Mouse (Mus musculus): ENCODE measurements around the gene Fam170b. TPM values are rescaled to one million over a fixed set of nuclear protein-coding genes. Genes with fewer than 3 reads are reported as not detected.

Fam170b gene
- total RNA-seq, 2 experiments from 2014 or later: not detected

DNA sequence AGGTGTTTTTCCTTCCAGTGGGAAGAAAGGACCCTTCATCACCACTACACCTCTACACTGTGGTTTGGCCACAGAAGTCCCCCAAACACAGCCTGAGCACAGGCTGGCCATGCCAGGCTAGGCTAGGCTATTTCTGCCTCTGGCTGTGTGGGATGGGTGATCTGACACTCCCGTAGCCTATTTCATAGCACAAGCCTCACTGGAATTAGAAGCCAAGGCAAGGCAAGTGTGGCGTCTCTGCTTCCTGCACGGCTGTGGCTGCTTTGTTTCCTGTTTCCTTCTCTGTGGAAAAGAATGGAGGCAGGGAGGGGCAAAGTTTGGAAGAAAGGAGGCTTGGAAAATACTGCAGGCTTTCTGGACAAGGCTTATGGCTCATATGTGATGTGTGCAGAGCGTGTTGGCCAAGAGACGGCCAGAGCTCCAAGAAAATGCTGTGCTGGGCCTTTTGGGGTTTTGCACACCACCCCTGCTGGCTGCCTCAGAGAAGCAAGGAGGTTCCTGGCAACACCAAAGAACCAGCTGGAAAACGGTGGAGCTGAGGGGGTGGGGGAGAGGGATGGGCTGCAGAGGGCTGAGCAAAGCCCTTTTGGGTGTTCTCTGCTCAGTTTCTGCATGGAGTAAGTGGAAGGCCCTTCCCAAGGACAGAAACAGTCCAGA lies 5.6 kb upstream of the Fam170b start:
- DNase-seq: peak in 1 of 2 experiments; percentile 6

DNA sequence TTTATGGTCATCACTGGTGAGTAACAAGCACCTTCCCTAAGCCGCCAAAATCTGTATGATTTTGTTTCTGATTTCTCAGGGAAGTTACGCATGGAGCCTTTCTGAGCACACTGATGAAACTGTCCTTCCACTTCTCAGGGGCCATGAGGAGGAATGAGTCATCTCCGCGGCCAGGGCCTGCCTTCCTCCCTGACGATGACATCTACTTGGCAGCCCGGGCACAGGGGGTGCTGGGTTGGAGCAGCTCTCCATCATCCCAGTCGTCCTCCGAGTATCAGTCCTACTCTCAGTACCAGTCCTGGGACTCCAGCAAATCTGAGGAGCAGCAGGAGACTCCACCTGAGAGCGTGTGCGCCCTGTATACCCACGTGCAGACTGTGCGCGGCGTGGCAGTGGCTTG lies 1.4 kb downstream of the Fam170b start:
- DNase-seq: no peak

DNA sequence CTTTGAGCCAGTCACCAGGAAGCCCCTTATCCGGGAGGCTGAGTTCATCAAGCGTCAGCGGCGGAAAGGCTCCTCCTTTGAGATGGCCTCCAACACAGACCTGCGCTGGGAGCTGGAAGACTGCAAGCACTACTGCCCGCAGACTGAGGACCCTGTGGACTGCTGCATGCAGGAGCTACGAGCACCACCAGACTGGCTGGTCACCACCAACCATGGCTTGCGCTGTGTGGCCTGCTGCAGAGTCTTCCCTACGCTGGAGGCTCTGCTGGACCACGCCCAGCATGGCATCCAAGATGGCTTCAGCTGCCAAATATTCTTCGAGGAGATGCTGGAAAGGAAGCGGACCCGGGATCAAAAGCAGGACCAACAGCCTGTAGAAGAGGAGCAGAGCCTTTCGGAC lies 1.8 kb downstream of the Fam170b start:
- DNase-seq: no peak

DNA sequence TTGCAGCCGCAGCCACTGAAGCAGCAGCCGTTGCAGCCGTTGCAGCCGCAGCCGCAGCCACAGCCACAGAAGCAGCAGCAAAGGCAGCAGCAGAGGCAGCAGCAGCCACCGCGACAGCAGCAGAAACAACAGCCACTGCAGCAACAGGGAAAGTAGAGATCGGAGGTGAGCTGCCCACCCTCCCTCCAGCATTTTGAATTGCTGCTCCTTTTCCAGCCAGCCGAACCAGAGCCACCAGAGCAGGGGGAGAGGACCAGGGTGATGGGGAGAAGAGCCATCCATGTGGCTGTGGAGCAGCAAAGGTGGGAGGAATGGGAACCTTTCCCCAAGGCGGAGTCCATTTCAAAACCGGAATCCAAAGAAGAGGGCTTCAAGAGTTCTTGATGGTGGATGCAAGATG lies 2.4 kb downstream of the Fam170b start:
- no peak for DNase-seq

DNA sequence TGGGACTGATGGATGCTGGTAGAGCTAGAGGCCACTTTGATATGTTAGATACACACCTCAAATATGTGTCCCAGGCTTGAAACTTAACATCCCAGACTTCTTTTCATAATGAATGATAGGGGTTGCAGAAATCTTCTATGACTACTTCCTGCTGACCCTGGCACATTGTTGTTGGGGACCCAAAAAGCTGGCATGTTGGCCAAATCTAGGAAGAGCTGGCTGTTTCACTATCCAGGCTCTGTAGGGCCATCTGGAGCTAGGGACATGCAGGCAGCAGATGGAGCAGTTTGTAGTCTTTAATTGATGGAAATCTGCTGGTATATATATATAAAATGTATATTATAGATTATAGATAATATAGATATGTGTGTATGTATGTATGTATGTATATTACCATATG lies 8.3 kb downstream of the Fam170b start:
- DNase-seq: no peak

DNA sequence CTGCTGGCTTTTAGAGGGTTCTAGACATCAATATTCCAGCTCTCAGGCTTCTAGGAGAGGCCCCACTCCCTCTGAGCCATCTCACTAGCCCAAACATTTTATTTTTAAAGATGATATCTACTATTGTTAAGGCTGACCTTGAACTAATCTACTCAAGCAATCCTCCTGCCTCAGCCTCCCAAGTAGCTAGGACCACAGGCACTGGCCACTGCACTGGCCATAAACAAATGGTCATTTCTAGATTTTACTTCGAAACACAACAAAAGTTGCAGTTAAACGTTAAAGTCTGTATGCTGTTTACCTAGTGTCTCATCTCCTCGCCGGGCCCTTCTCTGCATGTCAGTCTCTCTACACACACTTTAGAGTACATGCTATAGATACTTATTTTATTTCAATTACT lies 20.3 kb downstream of the Fam170b start:
- DNase-seq: no peak

DNA sequence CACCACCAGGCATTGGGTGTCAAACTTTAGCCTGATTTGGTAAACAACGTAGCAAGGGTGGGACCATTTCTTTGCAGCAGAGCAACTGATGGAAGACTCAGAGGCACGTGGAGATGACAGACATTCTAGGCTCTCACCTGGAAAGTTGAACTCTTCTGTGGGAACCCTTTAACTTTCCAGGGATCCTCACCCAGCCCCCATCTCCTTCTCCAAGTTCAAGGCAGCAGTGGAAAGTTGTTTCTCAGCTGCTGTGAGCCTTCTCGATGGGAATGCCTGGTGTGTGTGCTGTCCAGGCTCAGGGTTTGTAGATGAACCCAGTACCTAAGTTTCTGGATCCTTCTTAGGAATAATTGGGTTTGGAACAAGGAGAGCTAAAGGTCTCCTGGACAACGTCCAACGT lies 22.5 kb downstream of the Fam170b start:
- DNase-seq: no peak

DNA sequence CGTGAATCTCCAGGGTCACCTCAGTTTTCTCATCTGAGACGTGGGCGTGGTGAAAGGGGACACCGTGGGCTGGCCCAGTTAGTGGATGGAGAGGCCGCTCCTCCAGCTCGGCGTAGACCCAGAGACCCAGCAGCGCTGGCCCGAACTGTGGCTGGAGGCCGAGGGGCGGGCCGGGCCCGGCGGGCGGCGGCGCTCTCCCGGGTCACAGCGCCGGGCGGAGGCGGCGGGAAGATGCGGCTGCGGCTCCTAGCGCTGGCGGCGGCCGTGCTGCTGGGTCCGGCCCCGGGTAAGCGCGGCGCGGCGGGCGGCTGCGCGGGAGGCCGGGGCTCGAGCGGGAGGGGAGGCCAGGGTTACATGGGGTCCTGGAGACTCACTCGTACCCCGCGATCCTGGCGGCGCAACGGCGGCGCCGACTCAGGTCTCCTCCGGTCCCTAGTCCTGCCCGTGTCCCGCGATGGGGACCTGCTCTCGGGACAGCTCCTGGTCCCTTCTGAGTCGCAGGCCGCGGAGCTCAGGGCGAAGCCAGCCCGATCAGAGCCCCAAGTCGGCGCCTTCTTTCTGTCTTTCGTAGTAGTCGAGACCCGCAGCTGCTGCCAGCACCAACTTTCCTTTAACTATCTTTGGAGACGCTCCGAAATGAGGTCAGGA lies 23.0 kb downstream of the Fam170b start, which contains the start of gene Vstm4:
Gene Vstm4 (plus strand): TSS at position 76 of the 648 bp plus-strand sequence.
- peak; percentile 32 to 33 for DNase-seq

DNA sequence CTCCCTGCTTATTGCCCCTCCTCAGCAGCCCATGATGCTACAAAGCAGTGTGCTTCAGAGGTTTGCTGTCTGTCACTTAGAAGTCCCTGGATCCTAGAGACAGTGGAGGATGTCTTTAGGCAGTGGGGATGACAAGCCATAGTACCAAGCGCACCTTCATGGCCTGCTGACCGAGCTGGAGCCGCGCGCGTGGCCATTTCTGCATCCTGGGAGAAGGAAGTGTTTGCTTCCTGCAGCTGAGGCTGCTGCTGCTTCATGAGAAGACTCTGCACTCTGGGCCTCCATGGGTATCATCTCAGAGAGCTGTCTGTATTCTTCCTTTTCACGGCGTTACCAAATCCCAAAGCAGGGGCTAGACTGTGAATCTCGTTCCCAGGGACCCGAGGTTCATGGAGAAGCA lies 24.6 kb downstream of the Fam170b start:
- no peak for DNase-seq

DNA sequence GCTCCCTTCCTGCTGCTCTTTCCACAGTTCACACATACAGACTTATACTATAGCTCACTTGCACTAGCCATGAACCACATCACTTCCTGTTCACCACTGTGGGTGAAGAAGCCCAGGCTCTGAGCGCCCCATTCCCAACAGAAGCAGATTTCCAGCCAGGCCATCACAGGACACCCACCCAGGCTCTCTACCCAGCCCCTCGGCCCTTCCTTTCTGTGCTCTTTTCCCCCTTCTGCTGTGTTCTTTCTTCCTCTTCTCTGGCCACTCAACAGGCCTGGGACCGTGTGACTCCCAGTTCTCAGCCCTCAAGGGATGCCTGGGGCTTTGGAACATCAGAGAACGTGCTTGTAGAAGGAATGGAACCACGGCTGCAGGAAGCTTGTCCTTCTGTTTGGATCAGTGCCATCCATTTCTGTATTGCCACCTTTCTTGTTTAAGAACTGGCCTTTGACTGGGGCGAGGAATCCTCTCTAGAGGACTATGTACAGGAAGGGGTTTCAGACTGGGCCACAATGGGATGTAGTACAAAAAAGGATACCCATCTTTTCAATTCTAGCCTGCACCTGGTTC lies 25.3 kb downstream of the Fam170b start:
- DNase-seq: no peak

DNA sequence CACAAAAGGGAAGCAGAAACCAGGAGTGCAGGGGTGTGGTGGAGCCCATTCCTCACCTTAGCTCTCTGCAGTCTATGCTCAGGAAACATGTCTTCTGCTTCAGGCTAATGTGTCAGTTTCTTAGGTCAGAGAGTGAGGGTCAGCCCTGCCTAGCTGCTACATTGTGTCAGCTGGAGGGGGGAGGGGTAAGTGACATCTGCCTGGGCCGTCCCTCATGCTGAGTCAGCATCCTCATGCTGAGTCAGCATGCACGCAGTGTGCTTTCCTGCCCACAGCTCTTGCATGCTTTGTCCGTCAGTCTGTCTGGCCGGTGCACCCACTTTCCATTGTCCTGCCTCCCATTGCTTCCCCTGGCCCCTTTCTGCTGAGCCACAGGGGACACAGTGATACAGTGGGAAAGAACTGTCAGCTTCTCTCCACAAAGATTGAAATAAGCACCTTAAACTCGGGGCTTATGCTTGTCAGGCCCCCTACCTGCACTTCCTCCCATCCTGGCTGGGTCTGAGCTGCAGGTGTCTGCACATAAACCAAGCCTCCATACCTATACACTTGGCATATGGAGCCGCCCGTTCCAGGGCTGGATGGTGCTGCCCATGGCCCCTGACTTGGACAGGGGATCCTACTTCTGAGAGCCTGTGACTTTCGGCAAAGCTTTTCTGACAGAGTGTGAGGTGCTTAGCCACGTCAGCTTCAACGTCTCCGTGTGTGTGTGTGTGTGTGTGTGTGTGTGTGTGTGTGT lies 26.2 kb downstream of the Fam170b start:
- DNase-seq: no peak

DNA sequence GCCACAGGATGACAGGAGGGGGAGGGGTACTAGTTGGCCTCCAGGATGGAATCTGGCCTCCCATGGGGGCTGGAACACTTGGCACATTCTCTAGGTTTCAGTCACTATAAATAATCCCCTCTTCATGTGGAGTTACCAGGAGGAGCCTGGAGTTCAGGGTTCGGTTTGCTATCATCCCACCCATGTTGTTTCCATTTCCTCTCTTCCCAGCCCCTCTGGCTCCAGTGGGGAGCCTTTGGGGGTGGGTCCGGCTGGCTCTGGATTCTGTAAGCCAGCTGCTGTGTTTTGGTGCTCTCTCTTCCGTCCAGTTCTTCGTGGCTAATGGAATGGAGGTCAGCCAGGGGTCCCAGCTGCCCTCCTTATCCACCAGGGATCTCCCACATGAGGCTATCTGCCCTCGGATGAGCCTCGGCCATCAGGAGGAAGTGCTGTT lies 27.4 kb downstream of the Fam170b start:
- DNase-seq: no peak

DNA sequence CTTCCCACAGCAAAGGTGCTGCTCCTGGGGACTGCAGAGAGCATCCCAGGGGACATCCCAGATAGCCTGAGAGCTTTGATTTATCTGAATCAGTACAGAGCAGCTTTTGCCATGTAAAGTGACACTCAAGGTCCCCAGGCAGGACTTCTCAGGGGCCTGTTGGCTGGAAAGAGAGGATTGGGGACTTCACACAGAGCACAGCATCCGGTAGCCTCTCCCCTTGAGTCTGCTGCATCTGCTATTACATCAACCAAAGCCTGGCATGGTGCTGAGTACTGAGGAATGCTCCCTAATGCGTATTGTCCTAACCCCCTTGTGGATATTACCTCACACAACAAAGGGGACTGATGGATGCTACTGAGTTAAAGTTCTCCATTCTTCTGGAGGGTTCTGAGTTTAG lies 27.9 kb downstream of the Fam170b start:
- no peak for DNase-seq

DNA sequence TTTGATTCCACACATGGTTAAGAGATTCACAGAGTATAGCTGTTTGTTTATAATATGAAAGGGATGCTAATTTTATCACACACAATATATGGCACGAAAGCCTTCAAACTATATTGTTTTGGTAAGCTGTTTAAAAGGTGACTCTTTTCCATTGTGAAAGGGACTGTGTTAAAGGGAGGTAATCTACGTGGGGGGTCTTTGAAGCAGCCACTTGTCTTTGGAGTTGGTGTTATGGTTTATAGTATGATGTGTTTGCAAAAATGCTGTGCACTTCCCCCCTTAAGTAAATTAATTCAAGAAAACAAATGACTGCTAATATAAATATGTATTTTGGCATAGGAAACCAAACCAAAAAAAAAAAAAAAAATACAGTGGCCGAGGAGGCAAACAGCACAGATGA lies 31.6 kb downstream of the Fam170b start:
- no peak for DNase-seq

DNA sequence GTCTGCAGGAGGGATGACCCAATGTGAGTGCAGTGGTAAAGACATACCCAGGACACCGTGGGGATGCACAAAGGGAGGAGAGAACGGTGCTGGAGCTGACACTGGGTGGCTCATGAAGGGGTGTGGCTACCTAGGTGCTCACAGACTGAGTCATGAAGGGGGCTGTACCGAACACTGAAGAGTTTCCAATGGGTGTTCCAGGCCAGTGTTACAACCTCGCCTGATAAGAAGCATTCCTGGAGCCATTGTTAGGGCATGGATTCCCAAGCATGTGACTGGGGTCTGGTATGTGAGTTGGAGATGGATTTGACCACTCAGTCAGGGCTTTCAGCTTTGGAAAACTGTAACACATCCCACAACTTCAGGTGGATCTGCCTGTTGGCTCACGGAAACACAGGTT lies 38.2 kb downstream of the Fam170b start:
- no peak for DNase-seq

DNA sequence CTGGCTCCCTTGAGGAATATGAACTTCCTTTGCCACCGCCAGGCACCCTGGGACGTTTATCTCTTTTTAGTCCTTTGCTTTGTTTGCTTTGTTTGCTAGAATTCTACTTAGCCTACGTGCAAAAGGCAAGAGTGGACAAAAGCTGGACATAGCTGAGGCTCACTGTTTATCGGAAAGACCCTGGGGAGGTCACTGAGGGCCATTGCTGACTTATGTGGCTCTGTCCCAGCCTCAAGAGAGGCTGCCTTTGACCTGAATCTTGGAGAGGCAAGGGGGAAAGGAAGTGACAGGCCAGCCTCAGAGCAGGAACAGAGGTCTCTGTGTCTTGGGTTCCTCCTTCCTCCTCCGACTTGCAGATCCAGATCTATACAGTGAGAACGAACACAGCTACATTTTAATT lies 43.8 kb downstream of the Fam170b start:
- DNase-seq: no peak

DNA sequence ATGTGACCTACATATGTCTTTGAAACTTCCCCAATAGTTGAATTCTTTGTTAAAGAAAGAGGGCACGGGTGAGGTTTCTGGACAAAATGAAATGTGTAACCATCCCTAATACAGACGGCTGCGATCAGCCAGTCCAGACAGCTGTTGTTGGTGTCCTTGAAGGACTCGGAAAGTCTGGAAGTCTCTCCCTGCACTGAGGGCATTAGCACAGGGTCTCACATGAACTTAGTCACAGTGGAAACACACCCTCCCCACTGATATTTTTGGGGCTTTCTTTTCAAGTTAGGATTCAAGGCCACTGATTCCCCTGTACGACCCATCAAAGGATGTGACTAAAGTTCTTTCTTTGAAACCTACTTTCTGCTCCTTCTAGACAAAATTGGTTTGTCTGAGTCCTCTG lies 46.6 kb downstream of the Fam170b start:
- no peak for DNase-seq

DNA sequence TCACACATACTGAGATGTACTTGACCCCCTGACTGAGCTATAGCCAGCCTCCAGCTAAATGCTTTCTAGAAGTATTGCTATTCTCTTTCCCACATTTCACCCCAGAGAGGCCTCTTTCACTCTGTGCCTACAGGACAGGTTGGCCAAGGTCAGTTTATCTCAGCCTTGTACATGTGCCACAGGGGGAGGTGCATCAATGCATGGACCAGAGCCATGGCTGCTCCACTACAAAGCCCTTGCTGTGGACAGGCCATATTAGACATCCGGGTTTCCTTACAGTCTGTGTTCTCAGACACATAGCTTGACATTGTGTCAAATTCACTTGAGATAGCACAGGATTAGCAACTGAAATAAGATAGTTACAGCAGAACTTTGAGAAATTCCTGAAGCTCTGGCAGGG lies 47.9 kb downstream of the Fam170b start:
- no peak for DNase-seq

Other genes starting within 250 kb of the Fam170b start
- not detected for gene Prrxl1, start 234.6 kb upstream of the Fam170b start, total RNA-seq (2021)
- under 1 TPM in 1 of 2 experiments, not detected in 1; 0.15 TPM for gene 3425401B19Rik, start 148.7 kb upstream of the Fam170b start, total RNA-seq (2021)
- gene Tmem273, start 48.0 kb upstream of the Fam170b start, total RNA-seq (2021): under 1 TPM; 0.52 to 0.83 TPM
- 1 to 10 TPM; 3.9 to 4.2 TPM for gene Vstm4, start 22.8 kb downstream of the Fam170b start, total RNA-seq (2021)
- gene Lrrc18, start 157.4 kb downstream of the Fam170b start, total RNA-seq (2021): under 1 TPM; 0.22 to 0.33 TPM